Mouse (Mus musculus): Measurements from ENCODE around the gene Tex47.

The Tex47 gene

GRCm38 (mm10) chr5:7303819-7304218 lies at the start of gene Tex47:
TSS of gene Tex47 (plus strand) at chr5:7304119.
- no peak for DNase-seq (ENCODE audit: low read depth in 2 of 2, low spot score in 2 of 2)

DNA sequence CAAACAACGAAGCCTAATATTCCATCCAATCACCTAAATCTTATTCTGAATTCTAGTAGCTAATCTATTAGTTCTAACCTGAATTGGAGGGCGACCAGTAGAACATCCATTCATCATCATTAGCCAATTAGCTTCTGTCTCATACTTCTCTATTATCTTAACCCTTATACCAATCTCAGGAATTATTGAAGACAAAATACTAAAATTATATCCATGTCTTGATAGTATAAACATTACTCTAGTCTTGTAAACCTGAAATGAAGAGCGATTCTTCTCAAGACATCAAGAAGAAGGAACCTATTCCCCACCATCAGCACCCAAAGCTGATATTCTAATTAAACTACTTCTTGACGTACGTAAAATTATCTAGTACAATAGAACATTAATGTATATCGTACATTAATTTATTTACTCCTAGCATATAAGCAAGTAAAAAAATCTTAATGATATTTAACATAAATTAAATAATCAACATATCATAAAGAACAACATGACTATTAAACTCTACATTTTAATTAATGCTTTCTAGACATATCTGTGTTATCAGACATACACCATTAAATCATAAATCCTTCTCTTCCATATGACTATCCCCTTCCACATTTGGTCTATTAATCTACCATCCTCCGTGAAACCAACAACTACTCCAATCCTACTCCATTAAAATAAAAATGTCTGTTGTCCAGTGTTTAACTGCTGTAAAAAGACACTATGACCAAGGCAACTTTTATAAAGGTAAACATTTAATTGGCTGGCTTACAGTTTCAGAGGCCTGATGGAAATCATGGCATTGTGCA lies 27.1 kb upstream of the Tex47 start:
- DNase-seq (ENCODE audit: low read depth in 2 of 2, low spot score in 2 of 2): no peak

GRCm38 (mm10) chr5:7284336-7284735 lies 19.6 kb upstream of the Tex47 start:
- no peak for DNase-seq (ENCODE audit: low read depth in 2 of 2, low spot score in 2 of 2)

DNA sequence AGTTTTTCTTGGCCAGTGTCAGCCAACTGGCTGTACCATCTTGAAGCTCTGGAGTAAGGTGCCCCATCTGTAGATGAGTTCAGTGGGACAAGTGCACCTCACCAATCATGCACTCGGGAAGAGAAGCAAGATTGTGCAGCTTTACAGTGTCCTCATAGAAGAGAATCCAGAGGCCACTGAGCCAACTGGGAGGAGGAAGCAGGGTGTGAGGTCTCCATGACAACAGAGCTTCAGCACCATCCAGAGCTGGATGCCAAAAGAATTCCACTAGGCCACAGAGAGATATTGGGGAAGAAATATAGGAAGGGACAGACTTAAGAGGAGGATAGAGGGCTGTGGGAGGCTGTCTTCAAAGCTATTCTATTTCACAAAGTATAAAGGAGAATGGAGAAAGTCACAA lies 950 bp upstream of the Tex47 start:
- DNase-seq (ENCODE audit: low read depth in 2 of 2, low spot score in 2 of 2): no peak

DNA sequence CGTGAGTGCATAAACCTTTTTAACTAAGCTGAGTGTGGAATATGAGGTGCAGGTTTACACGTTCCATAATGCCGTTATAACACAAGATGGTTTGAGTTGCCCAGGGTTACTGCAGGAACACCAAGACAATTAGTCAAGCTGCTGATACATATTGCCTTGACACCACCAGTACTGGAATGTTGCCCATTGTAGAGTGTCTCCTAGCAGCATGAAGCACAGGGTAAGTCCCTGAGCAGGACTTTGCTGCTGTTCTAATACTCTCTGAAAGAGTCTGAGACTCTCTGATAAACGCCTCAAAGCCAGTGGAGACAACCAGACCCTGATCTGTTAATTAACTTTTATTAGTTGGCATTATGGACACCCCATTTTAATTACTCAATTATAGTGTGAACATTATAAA lies 21.7 kb downstream of the Tex47 start:
- DNase-seq (ENCODE audit: low read depth in 2 of 2, low spot score in 2 of 2): no peak

GRCm38 (mm10) chr5:7344145-7345010 lies 40.5 kb downstream of the Tex47 start, which contains the start of gene Zfp804b:
TSS of gene Zfp804b (minus strand) at chr5:7344756.
- no peak for DNase-seq (ENCODE audit: low read depth in 2 of 2, low spot score in 2 of 2)

GRCm38 (mm10) chr5:7345011-7345389 lies 41.1 kb downstream of the Tex47 start:
- no peak for DNase-seq (ENCODE audit: low read depth in 2 of 2, low spot score in 2 of 2)
